Mouse (Mus musculus) B cell, adult (primary cell): ENCODE results near the gene Mlh1. TPM values are rescaled to one million over a fixed set of nuclear protein-coding genes. Genes with fewer than 3 reads are reported as not detected.

Experiments
- total RNA-seq: library from RNA; stranded (reverse); gene quantifications from 4 replicates; pipeline ENCODE4 v1.2.4, GENCODE M21; 2023; ENCODE audit not compliant: inconsistent age

The Mlh1 gene
- total RNA-seq, result 47.7 to 55.3 TPM (median 52.0 TPM) in 4 replicates

GRCm38 (mm10) chr9:111271434-111272160 lies at the start of gene Mlh1, which contains the start of gene Epm2aip1:
Mlh1 (minus strand) TSS chr9:111271791.
Epm2aip1 (plus strand) TSS chr9:111271929.

GRCm38 (mm10) chr9:111311031-111311842 lies 39.6 kb upstream of the Mlh1 start, which contains the start of gene Trank1:
Trank1 (plus strand) TSS chr9:111311739.

Other genes starting within 250 kb of the Mlh1 start
- 2.6 to 4.7 TPM (median 4.4 TPM) in 4 replicates for gene Ccrl2, start 214.3 kb downstream of the Mlh1 start, total RNA-seq
- 25.1 to 33.3 TPM (median 28.5 TPM) in 4 replicates for gene Lrrfip2, start 154.2 kb downstream of the Mlh1 start, total RNA-seq
- 24.0 to 26.8 TPM (median 24.9 TPM) in 4 replicates for gene Epm2aip1, start 138 bp upstream of the Mlh1 start, total RNA-seq
- gene Trank1, start 39.9 kb upstream of the Mlh1 start, total RNA-seq, result not detected in 4 replicates
- gene Dclk3, start 167.3 kb upstream of the Mlh1 start, total RNA-seq, result not detected in 4 replicates